Mouse (Mus musculus): ENCODE data around the gene Atp4b. TPM values are rescaled to one million over a fixed set of nuclear protein-coding genes. Genes with fewer than 3 reads are reported as not detected.

Atp4b gene
- not detected for total RNA-seq (2021)
- long read RNA-seq, experiment 1: 0 reads
- long read RNA-seq, experiment 2: 0 reads

DNA sequence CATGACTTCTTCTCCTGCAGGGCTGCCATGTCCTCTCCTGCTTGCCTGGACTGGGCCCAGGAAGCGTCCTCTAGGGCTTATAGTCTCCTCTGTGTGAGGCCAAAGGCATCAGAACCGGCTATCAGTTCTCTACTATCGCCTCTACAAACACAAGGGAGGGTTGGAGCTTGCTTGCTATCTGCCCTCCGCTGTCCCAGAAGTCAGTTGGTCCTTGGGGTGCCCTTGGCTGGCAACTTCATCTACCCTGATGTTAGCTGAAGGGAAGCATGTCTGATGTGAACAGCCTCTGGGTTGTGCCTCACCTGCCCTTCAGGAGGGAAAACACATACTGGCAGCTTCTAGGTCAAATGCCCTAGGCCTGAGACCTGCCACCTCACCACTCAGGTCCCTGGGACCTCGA is at the start of gene Atp4b:
Gene Atp4b (minus strand): TSS at position 101 of the 400 bp plus-strand sequence.
- no peak for TF ChIP-seq CTCF (conservative IDR thresholded peaks at IDR 0.05)
- DNase-seq (ENCODE audit: low spot score in 2 of 2): no peak
- Histone ChIP-seq H3K4me3 (no peak within 1 kb of the TSS), H3K27ac (no peak within 1 kb of the TSS)

DNA sequence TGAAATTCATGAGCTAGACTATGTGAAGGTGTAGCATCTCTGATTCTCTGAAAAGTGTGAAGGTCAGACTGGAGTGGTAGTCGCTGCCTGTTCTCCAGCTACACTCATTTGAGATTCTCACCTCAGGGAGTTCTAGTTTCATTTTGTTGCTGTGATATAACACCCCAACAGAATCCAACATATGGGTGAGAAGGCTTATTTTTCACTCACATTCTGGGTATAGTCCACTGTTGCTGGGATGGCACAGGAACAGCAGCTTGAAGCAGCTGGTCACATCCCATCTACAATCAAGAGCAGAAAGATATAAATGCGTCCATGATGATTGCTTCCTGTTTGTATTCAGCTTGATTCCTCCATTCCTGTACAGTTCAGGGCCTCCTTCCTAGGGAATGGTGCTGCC is 45.5 kb upstream of the Atp4b start:
- TF ChIP-seq CTCF (conservative IDR thresholded peaks at IDR 0.05): no peak
- no peak overlapping the region for H3K27ac ChIP-seq
- DNase-seq (ENCODE audit: low spot score in 2 of 2): no peak

DNA sequence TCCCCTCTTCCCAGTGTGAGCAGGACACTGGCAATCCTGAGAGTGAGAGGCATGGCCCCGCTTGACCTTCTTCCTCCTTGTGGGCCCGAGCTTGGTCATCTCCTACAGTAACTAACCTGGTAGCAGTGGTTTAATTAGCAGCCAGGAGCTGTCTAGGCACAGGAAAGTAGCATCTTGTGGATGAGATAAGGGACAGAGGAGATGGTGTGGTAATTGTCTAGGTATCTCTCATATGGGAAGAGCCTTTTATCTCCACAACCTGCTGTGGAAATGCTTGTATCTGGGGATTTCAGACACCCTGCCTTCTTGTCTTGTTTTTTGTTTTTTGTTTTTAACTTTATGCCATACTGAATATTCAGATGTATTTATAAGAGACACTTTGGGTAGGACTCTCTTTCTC is 40.9 kb upstream of the Atp4b start:
- TF ChIP-seq CTCF (conservative IDR thresholded peaks at IDR 0.05): no peak
- DNase-seq (ENCODE audit: low spot score in 2 of 2): no peak
- Histone ChIP-seq H3K4me3 (no peak overlapping the region), H3K27ac (no peak overlapping the region)

More for the DNA sequence above, 45.5 kb upstream of the Atp4b start:
- no peak overlapping the region for H3K4me3 ChIP-seq

DNA sequence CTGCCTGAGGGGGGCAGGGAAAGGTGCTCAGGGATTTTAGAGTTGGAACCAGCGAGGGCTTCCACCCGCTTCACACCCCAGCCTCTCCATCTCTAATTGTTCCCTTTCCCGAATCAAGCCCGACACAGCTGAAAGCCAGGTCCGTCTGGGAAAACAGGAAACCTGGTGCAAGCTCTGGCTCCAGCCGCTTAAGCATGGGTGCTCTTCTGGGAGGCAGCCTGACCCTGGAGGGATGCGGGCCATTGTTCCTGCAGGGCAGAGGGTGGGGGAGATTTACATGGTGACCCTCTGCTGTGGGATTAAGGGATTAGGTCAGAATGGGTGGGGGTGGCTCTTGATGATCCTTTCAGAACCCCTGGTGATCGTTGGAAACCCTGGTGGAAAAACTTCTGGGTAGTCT is 39.4 kb upstream of the Atp4b start:
- H3K4me3 ChIP-seq: no peak overlapping the region
- TF ChIP-seq CTCF (conservative IDR thresholded peaks at IDR 0.05): no peak
- DNase-seq (ENCODE audit: low spot score in 2 of 2): no peak
- no peak overlapping the region; the same call in 1 of the 2 replicates for H3K27ac ChIP-seq

DNA sequence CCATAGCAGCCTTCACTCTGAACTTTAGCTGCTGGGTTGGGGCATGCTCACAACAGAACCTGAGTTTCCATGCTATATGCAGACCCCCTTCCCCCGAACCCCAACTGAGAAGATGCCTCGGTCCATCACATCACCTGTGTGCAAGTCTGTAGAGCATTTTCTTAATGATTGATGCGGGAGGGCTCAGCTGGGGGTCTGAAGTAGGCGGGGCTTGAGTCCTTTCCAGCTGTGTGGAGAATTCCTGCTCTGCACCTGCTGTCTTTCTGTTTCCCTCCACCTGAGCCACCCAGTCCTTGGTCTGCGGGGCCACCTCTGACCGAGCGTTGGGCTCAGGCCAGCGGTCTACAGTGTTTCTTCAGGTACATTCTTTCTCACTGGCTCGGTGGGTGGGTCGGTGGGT is 38.3 kb upstream of the Atp4b start, which contains the start of gene Tmem255b:
Gene Tmem255b (plus strand): TSS at position 301 of the 400 bp plus-strand sequence.
- no peak for DNase-seq (ENCODE audit: low spot score in 2 of 2)
- Histone ChIP-seq H3K27ac (no peak within 1 kb of the TSS; the same call in 1 of the 2 replicates), H3K4me3 (no peak within 1 kb of the TSS)
- no peak for TF ChIP-seq CTCF (conservative IDR thresholded peaks at IDR 0.05)

DNA sequence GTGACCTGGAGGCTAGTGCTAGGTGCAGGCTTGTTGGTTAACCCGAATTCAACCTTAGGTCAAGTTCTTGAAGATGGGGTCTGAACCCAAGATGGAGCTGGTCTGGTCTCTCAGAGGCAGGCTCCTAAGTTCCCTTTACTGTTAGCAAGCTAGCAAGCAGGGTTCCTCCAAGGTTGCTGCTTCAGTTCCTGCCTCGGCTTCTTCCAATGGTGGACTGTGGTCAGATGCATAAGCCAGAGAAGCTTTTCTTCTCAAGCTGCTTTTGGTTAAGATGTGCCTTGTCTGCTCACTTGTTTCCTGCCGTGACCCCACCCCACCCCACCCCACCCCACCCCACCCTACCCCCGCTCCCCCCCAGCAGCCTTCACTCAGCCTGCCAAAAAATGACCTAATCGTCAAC is 36.5 kb upstream of the Atp4b start:
- DNase-seq (ENCODE audit: low spot score in 2 of 2): no peak
- no peak overlapping the region for H3K27ac ChIP-seq
- TF ChIP-seq CTCF (conservative IDR thresholded peaks at IDR 0.05): no peak
- H3K4me3 ChIP-seq: no peak overlapping the region

DNA sequence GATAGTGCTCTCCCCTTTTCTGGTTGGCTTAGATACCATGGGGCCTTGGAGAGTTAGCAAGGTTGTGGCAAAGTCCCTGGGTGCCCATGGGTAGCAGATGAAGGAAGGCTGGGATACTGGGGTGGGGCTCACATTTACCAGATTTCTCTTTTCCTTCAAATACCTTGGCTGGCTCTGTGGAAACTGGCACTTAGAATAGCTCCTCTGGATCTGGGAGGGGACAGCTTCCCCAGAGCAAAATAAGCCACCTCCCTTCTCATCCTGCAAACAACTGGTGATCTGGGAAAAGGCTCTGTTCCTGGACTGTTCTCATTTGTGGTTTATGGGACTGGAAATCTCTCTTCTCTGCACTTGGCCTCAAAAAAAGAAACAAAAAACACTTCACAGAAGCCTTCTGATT is 34.2 kb upstream of the Atp4b start:
- DNase-seq (ENCODE audit: low spot score in 2 of 2): no peak
- TF ChIP-seq CTCF (conservative IDR thresholded peaks at IDR 0.05): no peak
- Histone ChIP-seq H3K27ac (no peak overlapping the region), H3K4me3 (no peak overlapping the region)

DNA sequence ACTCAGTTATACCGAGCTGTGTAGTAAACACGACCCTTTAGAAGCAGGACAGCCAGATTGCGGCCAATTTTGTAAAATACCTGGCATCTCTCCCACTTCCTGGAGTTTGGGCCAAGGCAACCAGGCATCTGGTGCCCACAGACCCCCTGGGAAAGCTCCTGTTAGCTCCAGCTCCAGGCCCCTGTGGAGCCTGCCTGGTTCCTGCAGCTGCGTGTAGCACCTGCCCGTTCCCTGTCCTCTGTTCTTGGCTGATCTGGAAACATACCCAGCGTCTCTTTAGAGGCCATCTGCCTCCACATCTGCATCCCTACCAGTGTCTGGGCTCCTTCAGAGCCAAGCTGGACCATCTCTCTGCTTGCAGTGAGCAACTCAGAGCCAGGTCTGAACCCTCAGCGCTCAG is 33.8 kb upstream of the Atp4b start:
- no peak overlapping the region for H3K27ac ChIP-seq
- H3K4me3 ChIP-seq: no peak overlapping the region
- TF ChIP-seq CTCF (conservative IDR thresholded peaks at IDR 0.05): no peak
- DNase-seq (ENCODE audit: low spot score in 2 of 2): no peak

DNA sequence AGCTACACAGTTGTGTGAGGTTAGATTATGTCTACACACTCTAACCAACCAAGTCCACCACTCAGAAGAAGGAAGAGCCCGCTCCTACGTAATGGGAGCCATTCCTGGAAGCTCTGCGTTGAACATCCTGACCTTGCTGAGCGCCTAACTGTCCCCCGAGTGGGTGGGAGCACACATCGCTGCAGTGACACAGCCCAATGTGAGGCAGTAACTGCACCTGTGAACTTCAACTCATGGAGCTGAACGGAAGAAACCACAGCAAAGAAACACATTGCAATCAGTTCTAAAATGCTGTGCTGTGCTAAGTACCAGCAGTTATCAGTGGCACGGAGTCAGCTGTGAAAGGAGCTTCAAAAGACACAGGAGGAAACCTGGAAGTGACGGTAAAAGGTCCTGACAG is 31.5 kb upstream of the Atp4b start:
- H3K27ac ChIP-seq: no peak overlapping the region
- no peak for DNase-seq (ENCODE audit: low spot score in 2 of 2)
- no peak for TF ChIP-seq CTCF (conservative IDR thresholded peaks at IDR 0.05)
- no peak overlapping the region for H3K4me3 ChIP-seq

DNA sequence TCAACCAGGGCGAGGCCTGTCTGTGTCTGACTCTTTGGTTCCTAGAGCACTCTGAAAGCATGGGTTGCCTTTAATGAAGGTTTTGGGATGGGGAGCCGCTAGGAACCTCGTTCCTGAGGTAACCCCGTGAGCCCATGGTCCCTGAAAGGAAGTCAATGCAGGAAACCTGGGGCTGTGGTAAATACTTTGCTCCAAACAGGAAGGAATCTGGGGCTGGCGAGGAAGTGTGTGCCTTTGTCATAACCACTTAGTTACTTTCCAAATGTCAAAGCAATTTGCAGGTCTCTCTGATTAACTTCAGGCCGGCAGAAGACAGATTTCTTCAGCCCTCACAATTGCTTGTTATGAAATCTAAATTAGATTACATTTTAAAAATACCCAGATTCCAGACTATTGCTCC is 30.7 kb upstream of the Atp4b start:
- no peak for TF ChIP-seq CTCF (conservative IDR thresholded peaks at IDR 0.05)
- DNase-seq (ENCODE audit: low spot score in 2 of 2): no peak
- Histone ChIP-seq H3K4me3 (no peak overlapping the region), H3K27ac (no peak overlapping the region)

DNA sequence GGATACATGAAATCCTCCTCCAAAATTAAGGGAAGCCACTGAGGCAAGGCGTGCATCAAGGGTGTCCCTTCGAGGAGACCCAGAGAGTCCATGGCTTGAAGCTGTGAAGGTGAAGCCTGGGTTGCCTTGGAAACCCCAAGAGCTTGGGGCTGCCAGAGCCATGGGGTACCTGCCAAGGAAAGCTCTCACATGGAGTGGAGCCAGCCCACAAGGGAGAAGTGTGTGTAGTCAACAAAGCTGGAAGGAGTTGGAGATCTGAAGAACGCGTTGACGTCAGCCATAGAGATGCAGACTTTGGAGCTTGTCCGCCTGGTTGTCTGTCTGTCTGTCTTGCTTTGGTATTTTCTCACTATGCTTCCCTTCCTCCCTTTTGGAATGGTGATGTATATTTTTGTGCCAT is 24.3 kb upstream of the Atp4b start:
- no peak overlapping the region for H3K4me3 ChIP-seq
- TF ChIP-seq CTCF (conservative IDR thresholded peaks at IDR 0.05): no peak
- H3K27ac ChIP-seq: no peak overlapping the region
- no peak for DNase-seq (ENCODE audit: low spot score in 2 of 2)

DNA sequence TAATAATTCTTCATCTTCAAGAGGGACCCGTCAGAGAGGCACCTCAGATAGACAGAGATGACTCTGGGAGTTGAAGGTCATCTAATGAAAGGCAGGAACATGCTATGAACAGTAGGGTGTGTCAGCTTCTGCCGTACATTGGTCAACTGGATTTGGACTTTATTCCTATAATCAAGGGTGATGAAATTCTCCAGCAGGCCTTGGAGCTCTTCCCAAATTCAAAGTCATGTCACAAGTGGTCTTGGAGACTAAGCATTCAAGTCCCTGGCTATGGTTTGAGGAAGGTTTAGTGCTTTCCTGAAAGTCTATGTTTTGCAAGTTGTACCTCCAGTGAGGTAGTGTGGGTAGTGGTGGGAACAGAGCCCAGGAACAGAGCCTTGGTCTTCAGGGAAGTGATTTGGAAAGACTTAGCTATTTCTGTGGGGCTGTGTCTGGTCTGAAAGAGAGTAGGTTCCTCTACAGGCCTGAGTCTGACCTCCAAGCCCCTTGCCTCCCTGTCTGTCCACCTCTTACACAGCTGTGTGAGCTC is 22.6 kb upstream of the Atp4b start:
- H3K4me3 ChIP-seq: no peak overlapping the region
- H3K27ac ChIP-seq: no peak overlapping the region
- DNase-seq (ENCODE audit: low spot score in 2 of 2): no peak
- no peak for TF ChIP-seq CTCF (conservative IDR thresholded peaks at IDR 0.05)

DNA sequence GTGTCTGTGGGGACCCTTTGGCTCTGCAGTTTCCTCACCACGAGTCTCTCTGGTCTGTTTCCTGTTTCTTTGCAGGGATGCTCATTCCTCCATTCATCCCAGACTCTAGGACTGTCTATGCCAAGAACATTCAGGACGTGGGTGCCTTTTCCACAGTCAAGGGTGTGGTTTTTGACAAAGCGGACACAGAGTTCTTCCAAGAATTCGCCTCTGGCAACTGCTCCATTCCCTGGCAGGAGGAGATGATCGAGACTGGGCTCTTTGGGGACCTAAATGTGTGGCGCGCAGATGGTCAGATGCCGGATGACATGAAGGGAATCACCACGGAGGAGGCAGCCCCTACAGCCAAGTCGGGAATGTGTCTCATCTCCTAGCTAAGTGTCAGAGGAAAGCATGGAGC is 19.3 kb upstream of the Atp4b start:
- no peak overlapping the region for H3K27ac ChIP-seq
- H3K4me3 ChIP-seq: no peak overlapping the region
- no peak for TF ChIP-seq CTCF (conservative IDR thresholded peaks at IDR 0.05)
- no peak for DNase-seq (ENCODE audit: low spot score in 2 of 2)

DNA sequence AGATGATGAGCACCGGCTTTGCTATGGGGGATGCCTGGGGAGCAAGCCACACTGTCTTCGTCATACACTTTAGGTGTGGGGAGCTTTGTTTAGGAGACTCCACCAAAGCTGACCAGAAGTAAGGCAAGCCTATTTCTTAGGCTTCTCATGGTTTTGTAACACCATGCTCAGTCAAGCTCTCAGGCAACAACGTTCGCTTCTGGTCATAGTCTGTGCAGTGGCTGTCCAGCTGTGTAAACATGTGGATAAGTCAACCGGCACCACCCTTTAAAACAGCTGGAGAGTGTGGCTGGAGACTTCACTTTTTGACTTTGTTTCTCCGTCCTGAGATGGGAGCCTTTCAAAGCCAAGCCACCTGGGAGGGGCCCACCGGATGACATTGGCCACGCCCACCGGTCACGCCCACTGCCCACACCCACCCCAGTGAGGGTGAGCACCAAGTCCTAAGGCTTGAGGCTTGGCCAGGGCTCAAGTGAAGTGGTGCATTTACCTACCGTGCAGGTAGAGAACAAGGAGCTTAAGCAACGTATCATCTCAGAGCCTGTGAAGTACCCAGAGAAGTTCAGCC is 17.3 kb upstream of the Atp4b start:
- DNase-seq (ENCODE audit: low spot score in 2 of 2): no peak
- no peak for TF ChIP-seq CTCF (conservative IDR thresholded peaks at IDR 0.05)
- Histone ChIP-seq H3K4me3 (no peak overlapping the region), H3K27ac (no peak overlapping the region)

Measured in layer of hippocampus, adult 2 months (tissue).